Mouse (Mus musculus): ENCODE data around the gene Dmgdh.

- no peak for TF ChIP-seq CTCF (IDR thresholded peaks at IDR 0.05; ENCODE audit: insufficient read depth, low read depth, low read length)
- TF ChIP-seq POLR2A (IDR thresholded peaks at IDR 0.05; ENCODE audit: insufficient read depth, low read depth, low read length), result no peak
These were observed 9.1 kb downstream of the Dmgdh start for GRCm38 (mm10) chr13:93683336-93683735.

Measured in olfactory bulb, adult 2 months (tissue).